Mouse (Mus musculus): Measurements from ENCODE around the gene Erp27.
A peak's percentile ranks its signal among the peaks of the same experiment; 100 is the strongest.
"Not testable (repeated sequence)": the region's sequence is repeated elsewhere in the genome, so short reads cannot be mapped to it uniquely, and the experiment has no call there.

The Erp27 gene

GRCm38 (mm10) chr6:136906937-136907293 is 15.1 kb downstream of the Erp27 start:
- no peak for DNase-seq (ENCODE audit: low read depth)

DNA sequence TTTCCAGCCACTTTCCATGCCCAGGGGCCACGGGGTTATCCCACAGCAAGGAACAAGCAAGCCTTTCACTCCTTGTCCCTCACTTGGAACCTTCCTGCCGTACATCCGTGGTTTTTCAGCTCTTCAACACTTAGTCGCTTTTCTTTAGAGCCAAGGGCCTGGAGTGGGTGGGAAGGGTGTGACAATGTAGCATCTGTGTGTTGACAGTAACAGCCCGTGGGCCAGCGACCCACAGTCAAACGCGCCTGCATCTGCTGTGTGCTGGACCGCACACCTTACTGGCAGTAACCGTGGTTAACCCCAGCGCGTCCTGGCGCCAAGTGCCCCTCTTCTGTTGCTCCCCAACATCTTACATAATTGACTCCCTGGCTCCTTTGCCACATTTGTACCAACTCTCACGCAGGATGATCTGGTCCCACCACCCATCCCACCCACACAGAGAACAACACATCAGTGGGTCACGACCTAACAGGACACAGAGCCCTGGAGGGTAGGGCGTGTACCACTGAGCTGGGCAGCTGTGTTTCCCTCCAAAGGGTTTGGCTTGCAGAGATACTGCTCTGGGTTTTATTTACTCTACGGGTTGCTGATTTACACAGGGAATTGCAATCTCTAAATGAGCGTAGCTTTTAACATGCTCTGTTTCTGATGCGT is 15.6 kb downstream of the Erp27 start:
- no peak for DNase-seq (ENCODE audit: low read depth)

DNA sequence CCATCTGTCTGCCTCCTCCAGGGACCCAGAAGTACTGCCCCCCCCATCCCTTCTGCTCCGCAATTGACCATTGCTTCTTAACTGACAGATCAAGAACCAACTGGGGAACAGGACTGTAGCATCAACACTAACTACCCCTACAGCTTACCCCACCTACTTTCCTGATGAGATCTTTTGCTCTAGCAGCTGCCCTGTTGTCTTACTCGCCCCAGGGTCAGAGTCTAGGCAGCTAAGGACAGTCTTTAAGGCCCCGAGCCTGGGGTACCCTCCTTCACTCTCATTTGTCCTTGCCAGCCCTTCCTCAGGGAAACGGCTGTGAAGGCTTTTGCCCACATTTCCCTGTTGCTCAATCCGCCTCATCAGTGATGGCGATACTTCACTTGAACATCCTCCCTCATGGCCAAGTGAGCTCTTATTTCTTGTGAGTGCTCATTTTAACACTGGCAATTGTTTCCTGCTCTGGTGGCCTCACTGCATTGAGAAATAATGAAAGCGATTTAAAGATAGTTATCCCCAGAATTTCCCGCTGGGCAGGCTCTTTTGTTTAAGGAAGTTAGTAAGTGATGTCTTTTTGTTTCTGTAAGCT is 18.0 kb downstream of the Erp27 start:
- DNase-seq (ENCODE audit: low read depth), result peak; percentile 36

GRCm38 (mm10) chr6:136902527-136902926 is 19.5 kb downstream of the Erp27 start:
- DNase-seq (ENCODE audit: low read depth), result no peak

- DNase-seq (ENCODE audit: low read depth), result peak; percentile 54
Observed at GRCm38 (mm10) chr6:136901010-136901409, 21.0 kb downstream of the Erp27 start.

DNA sequence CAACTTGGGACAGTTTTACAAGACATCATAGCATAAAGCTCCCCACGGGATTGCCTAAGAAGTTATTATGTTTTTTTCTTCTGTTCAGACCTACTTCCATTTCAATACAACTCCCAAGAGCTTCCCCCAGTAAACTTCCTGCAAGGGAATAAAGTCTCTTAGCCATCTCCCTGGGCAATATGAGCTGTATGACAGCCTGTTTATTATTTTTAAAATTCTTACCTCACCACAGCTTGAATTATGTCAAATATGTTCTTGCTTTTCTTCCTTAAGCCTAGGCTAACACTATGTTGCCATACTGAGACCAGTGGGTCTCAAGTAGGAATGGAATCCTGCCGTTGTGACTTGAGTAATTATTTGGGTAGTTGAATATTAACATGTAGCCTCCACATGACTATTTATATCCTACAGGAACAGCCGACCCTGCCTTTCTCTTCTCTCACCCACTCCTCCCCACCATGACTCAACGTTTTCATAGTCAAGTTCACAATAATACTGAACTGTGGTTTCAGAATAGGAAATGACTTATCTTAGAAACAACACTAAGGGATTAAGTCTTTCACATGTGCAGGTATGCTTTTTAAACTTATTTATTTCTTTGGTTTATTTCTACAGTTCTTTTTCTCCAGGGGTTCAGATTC is 21.5 kb downstream of the Erp27 start:
- DNase-seq (ENCODE audit: low read depth), result peak; percentile 80

DNA sequence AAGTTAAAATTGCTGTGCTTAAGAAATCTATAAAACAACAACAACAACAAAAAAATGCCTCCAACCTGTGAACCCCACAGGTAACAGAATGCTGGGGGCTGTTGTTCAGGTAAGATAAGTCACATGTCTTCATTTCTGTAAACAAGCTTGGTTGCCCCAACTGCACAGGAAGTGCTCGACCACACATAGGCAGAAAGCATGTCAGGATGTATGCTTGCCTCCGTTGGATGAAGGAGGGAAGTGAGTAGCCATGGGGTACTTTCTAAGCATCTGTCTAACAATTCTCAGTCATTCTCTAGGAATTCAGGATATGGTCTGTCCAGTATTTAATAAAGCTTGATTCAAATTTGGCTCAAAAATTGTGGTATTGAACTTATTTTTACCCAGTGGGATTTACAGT is 23.0 kb downstream of the Erp27 start:
- no peak for DNase-seq (ENCODE audit: low read depth)

GRCm38 (mm10) chr6:136898222-136898621 is 23.8 kb downstream of the Erp27 start:
- no peak for DNase-seq (ENCODE audit: low read depth)

DNA sequence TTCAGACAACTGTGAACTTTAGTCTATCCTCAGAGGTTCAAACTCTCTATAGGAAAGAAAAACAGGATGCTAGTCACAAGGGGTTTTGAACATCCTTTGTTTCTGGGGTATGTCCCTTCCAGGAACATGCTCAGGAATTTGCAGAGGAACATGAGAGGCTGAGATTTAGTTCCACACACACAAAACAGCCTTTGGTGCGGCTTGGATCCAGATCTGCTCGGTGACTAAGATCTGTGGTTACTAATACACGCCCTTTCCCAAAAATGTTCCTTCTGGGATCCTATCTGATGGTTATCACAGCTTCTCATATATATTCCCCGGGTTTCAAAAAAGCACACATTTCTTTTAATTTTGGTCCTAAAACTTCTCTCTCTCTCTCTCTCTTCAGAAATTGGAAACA is 24.2 kb downstream of the Erp27 start:
- peak; percentile 76 for DNase-seq (ENCODE audit: low read depth)

- DNase-seq (ENCODE audit: low read depth), result no peak
Observed at GRCm38 (mm10) chr6:136894532-136895339, 27.2 kb downstream of the Erp27 start.

GRCm38 (mm10) chr6:136892002-136892401 is 30.0 kb downstream of the Erp27 start:
- DNase-seq (ENCODE audit: low read depth), result no peak

GRCm38 (mm10) chr6:136889554-136889953 is 32.4 kb downstream of the Erp27 start:
- DNase-seq (ENCODE audit: low read depth), result no peak

GRCm38 (mm10) chr6:136889067-136889466 is 32.9 kb downstream of the Erp27 start:
- no peak for DNase-seq (ENCODE audit: low read depth)

DNA sequence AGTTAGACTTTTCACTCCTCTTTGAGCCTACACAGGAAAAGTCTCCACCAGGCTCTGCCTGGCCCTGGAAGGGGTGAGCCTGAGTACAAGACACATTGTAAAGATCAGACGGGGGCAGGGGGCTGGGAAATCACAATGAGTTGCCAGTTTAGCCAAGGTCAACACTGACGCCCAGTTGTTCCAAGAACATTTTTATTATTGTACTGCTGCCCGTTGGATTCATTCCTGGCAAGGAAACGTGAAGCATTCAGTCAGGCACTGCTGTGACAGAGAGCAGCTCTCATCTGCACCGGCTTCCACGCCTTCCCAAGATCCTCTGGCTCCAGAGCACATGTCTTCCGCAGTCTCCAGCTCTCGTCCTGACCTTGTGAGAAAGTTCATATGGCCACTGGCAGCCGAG is 34.1 kb downstream of the Erp27 start:
- peak; percentile 45 for DNase-seq (ENCODE audit: low read depth)

- DNase-seq (ENCODE audit: low read depth), result not testable (repeated sequence)
Observed at GRCm38 (mm10) chr6:136884766-136885165, 37.2 kb downstream of the Erp27 start.

DNA sequence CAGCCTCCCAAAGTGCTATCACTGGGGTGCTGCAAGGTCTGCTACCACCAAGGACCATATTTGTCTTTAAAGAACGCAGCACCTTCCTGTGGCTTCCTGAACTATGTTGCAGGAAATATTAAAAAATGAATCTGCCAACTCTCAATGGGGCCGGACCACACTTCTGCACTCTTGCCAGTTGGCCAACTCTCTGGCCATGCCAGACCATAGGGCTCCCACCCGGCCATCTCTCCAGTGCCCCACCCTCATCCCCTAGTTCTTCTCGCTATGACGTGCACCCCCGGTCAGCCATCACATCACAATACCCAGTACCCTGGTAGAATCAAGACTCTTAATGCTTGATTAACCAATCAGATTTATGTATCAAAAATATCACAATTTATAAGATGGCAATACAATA is 38.0 kb downstream of the Erp27 start:
- no peak for DNase-seq (ENCODE audit: low read depth)

DNA sequence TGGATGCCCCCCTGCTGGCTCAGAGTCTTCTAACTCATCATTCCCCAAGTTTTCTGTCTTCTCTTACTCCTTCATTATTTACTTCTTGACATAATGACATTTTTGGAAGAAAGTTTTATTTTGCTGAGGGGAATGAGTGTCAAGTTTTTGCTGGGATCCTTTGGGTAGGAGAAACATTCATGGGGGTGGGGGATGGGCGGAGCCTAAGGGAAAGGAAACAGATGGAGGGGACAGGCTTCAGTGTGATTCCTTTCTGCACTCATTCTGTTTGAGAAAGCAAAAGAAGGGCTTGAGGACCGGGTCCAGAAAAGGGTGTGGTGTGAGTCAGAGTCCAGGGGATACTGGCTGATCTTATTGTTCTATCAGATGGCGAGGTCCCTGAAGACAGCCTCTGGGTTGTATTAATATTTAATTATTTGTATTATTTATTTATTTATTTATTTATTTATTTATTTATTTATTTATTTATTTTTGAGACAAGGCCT is 38.5 kb downstream of the Erp27 start:
- no peak for DNase-seq (ENCODE audit: low read depth)

DNA sequence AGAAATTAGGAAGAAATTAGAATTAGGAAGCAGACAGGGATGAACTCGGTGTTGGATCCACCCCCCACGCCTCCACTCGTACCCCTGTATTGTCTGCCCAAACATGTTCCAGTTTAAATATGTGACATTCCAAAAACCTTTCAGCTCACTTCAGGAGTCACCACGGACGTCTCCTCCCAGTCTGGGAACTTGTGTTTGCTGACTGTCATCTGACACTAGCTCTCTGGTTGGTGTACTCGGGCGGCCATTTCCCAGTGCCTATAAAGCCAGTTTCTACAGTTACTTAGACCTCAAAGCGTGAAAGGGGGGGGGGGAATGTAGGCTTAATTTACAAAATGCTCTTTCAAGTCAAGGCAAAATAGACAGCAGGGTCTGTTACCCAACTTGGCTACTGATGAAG is 40.3 kb downstream of the Erp27 start:
- DNase-seq (ENCODE audit: low read depth), result no peak

DNA sequence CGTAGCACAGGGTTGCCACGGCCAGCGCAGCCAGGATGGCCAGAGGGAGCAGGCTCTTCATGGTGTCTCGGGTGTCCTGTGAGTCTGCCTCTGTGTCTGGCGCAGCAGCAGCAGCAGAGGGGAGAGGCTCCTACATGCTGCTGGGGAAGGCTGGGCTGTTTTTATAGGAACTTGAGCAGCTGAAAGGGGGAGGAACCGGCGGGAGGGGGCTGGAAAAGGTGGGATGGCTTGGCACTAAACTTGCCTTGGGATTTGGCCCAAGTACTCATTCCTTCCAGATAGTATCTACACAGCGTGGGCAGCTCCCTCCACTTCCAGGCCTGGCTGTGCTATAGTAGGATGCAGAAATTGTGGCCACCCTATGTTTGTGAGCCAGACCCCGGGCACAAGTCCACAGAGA is 46.3 kb downstream of the Erp27 start, which contains the start of gene Mgp:
TSS of gene Mgp (minus strand) at position 154 of the 400 bp plus-strand sequence.
- peak; percentile 91 for DNase-seq (ENCODE audit: low read depth)

DNA sequence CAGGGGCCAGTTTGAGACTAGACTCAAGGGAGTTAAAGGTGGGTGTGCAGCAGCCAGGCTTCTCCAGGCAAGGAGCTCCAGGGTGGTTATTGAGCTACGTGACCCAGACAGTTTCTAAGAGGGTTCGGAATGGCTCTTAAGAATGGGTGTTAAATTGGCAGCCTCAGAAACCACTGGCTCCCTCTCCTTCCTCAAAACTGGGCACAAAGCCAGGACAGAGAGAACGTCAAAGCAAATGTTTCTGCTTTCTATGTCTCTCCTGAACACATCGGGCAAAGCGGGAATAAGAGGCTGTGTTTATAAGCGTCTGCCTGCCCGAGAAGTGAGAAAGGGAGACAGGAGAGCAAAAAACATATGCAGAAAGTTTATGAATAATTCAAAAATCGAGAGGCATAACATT is 47.4 kb downstream of the Erp27 start:
- peak; percentile 61 for DNase-seq (ENCODE audit: low read depth)

DNA sequence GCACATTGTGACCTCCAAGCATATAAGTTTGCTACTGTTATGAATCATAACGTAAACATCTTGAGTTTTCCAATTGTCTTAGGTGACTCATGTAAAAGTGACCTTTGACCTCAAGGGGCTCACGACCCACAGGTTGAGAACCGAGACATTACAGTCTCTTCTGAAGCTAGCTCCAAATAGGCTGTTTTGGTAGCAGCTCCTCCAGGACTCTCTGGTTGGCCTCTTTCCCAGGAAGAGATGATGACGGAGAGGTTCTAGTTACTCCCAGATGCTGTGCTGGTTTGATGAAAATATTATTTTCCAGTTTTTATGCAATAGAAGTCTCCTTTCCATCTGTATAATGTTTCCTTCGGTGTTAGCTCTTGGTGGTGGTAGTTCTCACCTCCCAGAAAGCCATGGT is 53.1 kb downstream of the Erp27 start:
- peak; percentile 62 for DNase-seq (ENCODE audit: low read depth)

GRCm38 (mm10) chr6:136866150-136866549 is 55.8 kb downstream of the Erp27 start:
- DNase-seq (ENCODE audit: low read depth), result no peak

GRCm38 (mm10) chr6:136865360-136865759 is 56.6 kb downstream of the Erp27 start:
- DNase-seq (ENCODE audit: low read depth), result no peak
